Mouse (Mus musculus) lung, postnatal 0 days (tissue): ENCODE data around the gene Slc35f6.

Source experiments
- CTCF ChIP-seq: IDR thresholded peaks from 2 replicates; pipeline ENCODE4 v1.5.1; 2016; ENCODE audit warnings: antibody characterized with exemption, mild to moderate bottlenecking
- EP300 ChIP-seq: IDR thresholded peaks from 2 replicates; pipeline ENCODE4 v1.6.1; 2016; ENCODE audit warnings: antibody characterized with exemption, mild to moderate bottlenecking, control low read depth

DNA sequence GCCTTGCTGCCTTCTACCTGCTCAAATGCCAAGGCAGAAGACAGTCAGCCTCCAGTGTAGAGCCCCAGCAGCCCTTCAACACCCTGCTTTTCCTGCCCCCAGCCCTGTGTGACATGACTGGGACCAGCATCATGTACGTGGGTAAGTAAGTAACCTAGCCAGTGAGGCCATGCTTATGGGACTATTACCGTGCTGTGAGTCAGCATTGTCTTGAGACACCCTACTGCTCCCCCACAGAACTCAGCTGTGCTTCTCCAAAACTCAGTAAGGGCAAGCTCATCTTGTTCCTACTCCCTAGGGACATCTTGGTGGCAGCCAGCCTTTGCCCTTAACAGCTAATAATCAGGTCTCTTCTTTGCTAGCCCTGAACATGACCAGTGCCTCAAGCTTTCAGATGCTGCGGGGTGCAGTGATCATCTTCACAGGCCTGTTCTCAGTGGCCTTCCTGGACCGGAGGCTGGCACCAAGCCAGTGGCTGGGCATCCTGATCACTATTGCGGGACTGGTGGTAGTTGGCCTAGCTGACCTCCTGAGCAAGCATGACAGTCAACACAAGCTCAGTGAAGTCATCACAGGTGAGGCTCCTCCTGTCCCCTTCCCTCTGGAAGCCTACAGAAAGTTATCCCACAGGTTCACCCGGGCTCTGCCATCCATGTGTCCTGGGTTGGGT lies 7.9 kb downstream of the Slc35f6 start:
- TF ChIP-seq CTCF (no peak), EP300 (no peak)
